Mouse (Mus musculus): ENCODE data around the gene Prpf4.

The Prpf4 gene

DNA sequence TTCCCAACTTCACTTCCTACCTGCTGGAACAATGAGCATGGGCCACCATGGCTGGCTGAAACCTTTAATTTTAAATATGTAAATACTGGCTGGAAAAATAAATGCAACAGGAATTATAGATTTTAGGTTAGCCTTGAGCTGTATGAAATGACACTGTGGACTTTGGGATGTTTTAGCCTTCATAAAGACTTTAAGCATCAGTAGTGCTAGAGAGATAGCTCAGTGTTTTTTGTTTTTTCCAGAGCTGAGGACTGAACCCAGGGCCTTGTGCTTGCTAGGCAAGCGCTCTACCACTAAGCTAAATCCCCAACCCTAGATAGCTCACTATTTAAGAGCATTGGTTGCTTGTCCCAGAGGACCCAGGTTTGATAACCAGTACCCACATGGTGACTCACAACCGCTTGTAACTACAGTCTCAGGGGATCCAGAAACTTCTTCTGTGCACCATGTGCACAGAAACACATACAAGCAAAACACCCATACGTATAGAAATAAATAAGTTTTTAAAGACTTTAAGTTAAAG, 28.7 kb downstream of the Prpf4 start:
- DNase-seq (ENCODE audit: low spot score in 2 of 2), result no peak

GRCm38 (mm10) chr4:62437871-62438270, 29.3 kb downstream of the Prpf4 start:
- DNase-seq (ENCODE audit: low spot score in 2 of 2), result no peak

GRCm38 (mm10) chr4:62439793-62440192, 31.2 kb downstream of the Prpf4 start:
- DNase-seq (ENCODE audit: low spot score in 2 of 2), result no peak

- no peak for DNase-seq (ENCODE audit: low spot score in 2 of 2)
Observed at GRCm38 (mm10) chr4:62440544-62440943, 31.9 kb downstream of the Prpf4 start.

GRCm38 (mm10) chr4:62440986-62441385, 32.4 kb downstream of the Prpf4 start:
- DNase-seq (ENCODE audit: low spot score in 2 of 2), result no peak

- DNase-seq (ENCODE audit: low spot score in 2 of 2), result peak; percentile 27 to 49
Observed at GRCm38 (mm10) chr4:62454995-62455394, 46.4 kb downstream of the Prpf4 start.

- DNase-seq (ENCODE audit: low spot score in 2 of 2), result no peak
Observed at GRCm38 (mm10) chr4:62459081-62459480, 50.5 kb downstream of the Prpf4 start.

GRCm38 (mm10) chr4:62460348-62460747, 51.8 kb downstream of the Prpf4 start:
- DNase-seq (ENCODE audit: low spot score in 2 of 2), result no peak

DNA sequence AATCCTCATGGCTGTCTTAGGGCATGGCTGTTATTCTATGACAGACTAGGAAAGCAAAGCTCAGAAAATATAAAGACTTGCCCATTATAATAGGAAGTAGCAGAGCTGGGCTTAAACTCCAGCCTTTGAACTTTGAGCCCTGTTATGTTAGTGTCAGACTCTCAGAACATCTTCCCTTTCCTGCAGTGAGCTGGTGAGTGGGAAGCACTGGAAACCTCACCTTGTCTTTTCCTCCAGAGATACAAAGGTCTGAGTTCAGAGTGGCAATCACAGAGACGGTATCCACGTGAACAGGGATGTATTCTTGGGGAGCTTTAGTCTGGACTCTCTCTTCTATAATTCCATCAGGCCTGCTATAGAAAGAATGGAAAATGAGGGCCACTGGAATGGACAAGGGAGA, 54.5 kb downstream of the Prpf4 start:
- DNase-seq (ENCODE audit: low spot score in 2 of 2), result no peak

DNA sequence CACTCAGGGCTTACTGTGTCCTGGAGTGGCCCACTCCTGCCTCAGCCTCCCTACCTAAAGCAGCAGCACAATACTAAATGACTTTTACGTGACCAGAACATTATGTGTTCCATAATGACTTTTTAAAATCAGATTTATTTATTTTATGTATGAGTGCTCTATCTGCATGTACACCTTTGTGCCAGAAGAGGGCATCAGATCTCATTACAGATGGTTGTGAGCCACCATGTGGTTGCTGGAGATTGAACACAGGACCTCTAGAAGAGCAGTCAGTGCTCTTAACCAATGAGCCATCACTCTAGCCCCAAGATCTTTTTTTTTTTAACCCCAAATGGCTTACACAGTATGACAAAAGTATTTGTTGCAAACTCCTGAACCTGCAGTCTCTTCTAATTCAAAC, 59.6 kb downstream of the Prpf4 start:
- DNase-seq (ENCODE audit: low spot score in 2 of 2), result no peak

GRCm38 (mm10) chr4:62470598-62471051, 62.0 kb downstream of the Prpf4 start, which contains the start of gene Wdr31:
TSS of gene Wdr31 (minus strand) at chr4:62470896.
- DNase-seq (ENCODE audit: low spot score in 2 of 2), result peak; percentile 68 to 80

DNA sequence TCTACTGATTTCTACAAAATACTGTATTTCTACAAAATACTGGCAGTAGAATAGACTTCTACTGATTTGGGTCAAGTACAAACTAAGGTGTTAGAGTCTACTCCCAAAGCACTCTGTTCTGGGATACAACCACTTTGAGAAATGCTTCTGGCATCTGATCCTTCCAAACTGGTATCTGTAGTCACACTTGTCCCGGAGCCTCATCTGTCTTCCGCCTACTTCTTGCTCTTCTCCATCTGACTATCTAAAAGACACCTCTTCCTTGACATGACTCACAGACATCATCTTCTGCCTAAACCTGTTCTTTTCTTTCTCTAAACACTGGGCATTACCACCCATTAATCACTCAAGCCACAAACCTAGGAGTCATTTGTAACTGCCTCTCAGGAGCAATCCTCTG, 63.5 kb downstream of the Prpf4 start:
- DNase-seq (ENCODE audit: low spot score in 2 of 2), result no peak

DNA sequence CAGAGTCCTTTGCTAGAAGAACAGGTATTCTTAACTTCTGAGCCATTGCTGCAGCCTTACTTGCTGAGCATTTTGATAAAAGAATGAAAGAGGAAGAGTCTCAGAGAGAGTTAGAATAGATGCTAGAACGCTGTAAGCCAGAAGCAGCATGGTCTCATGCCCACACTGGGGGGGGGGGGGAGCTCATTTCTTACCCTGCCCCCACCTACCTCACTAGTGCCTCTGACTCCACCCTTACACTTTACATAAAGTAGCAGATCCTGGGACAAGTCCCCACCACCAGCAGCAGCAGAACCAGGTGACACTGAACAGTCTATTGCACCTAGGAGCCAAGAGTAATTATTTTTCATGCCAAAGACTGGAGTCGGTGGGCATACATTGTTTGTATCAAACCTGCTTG, 66.5 kb downstream of the Prpf4 start:
- peak; percentile 21 to 22 for DNase-seq (ENCODE audit: low spot score in 2 of 2)

GRCm38 (mm10) chr4:62475793-62476192, 67.2 kb downstream of the Prpf4 start:
- DNase-seq (ENCODE audit: low spot score in 2 of 2), result peak; percentile 20 to 49
